Mouse (Mus musculus): ENCODE measurements around the gene E130311K13Rik. TPM values are rescaled to one million over a fixed set of nuclear protein-coding genes. Genes with fewer than 3 reads are reported as not detected.

E130311K13Rik gene
- polyA plus RNA-seq, 1 experiment from 2014 or later = 9.9 TPM

GRCm38 (mm10) chr3:63893677-63894076, 35.6 kb downstream of the E130311K13Rik start:
- no peak overlapping the region for H3K4me2 ChIP-seq (replicated peaks)
- no peak overlapping the region for H3K4me3 ChIP-seq (replicated peaks)
- no peaks in the 10 kb centered on the region for H3K27me3 ChIP-seq
- H3K9ac ChIP-seq = no peak overlapping the region
- no peak; the same call in 1 of the 2 replicates for ATAC-seq (ENCODE audit: insufficient number of reproducible peaks, low FRiP score, low TSS enrichment, low read depth)
- no peaks in the 10 kb centered on the region for H3K36me3 ChIP-seq
- H3K9me3 ChIP-seq (replicated peaks) = no peaks in the 10 kb centered on the region
- WGBS = 57% methylated on average over 7 of the region's 7 CpGs
- H3K27ac ChIP-seq (replicated peaks) = no peak overlapping the region
- no peaks in the 10 kb centered on the region for H3K4me1 ChIP-seq

GRCm38 (mm10) chr3:63892154-63892553, 37.1 kb downstream of the E130311K13Rik start:
- Histone ChIP-seq H3K9me3 (replicated peaks) (no peaks in the 10 kb centered on the region), H3K4me3 (replicated peaks) (no peak overlapping the region), H3K27ac (replicated peaks) (no peak overlapping the region), H3K4me2 (replicated peaks) (no peak overlapping the region), H3K9ac (no peak overlapping the region), H3K27me3 (no peaks in the 10 kb centered on the region), H3K36me3 (no peaks in the 10 kb centered on the region), H3K4me1 (no peaks in the 10 kb centered on the region)
- ATAC-seq (ENCODE audit: insufficient number of reproducible peaks, low FRiP score, low TSS enrichment, low read depth) = no peak
- WGBS = 29% methylated on average over 3 of the region's 3 CpGs

- H3K27me3 ChIP-seq = no peaks in the 10 kb centered on the region
Observed at GRCm38 (mm10) chr3:63881065-63881464, 48.2 kb downstream of the E130311K13Rik start.

GRCm38 (mm10) chr3:63878995-63879666, 50.1 kb downstream of the E130311K13Rik start:
- Histone ChIP-seq H3K4me1 (no peaks in the 10 kb centered on the region), H3K4me3 (replicated peaks) (no peak overlapping the region), H3K36me3 (no peaks in the 10 kb centered on the region), H3K4me2 (replicated peaks) (no peak overlapping the region), H3K9ac (no peak overlapping the region), H3K27me3 (no peaks in the 10 kb centered on the region), H3K9me3 (replicated peaks) (no peaks in the 10 kb centered on the region), H3K27ac (replicated peaks) (no peak overlapping the region)
- 23% methylated on average over 4 of the region's 4 CpGs for WGBS
- ATAC-seq (ENCODE audit: insufficient number of reproducible peaks, low FRiP score, low TSS enrichment, low read depth) = no peak

More at GRCm38 (mm10) chr3:63881065-63881464, 48.2 kb downstream of the E130311K13Rik start:
- Histone ChIP-seq H3K4me1 (no peaks in the 10 kb centered on the region), H3K36me3 (no peaks in the 10 kb centered on the region), H3K4me3 (replicated peaks) (no peak overlapping the region), H3K4me2 (replicated peaks) (no peak overlapping the region), H3K9me3 (replicated peaks) (no peaks in the 10 kb centered on the region; the same call in 1 of the 2 replicates), H3K27ac (replicated peaks) (no peak overlapping the region), H3K9ac (no peak overlapping the region)
- 77% methylated on average over 2 of the region's 2 CpGs for WGBS
- ATAC-seq (ENCODE audit: insufficient number of reproducible peaks, low FRiP score, low TSS enrichment, low read depth) = no peak

GRCm38 (mm10) chr3:63872818-63873217, 56.5 kb downstream of the E130311K13Rik start:
- Histone ChIP-seq H3K4me2 (replicated peaks) (no peak overlapping the region), H3K4me1 (no peaks in the 10 kb centered on the region), H3K9ac (no peak overlapping the region), H3K4me3 (replicated peaks) (no peak overlapping the region), H3K9me3 (replicated peaks) (no peaks in the 10 kb centered on the region), H3K27me3 (no peaks in the 10 kb centered on the region), H3K27ac (replicated peaks) (no peak overlapping the region), H3K36me3 (no peaks in the 10 kb centered on the region)
- WGBS = 18% methylated on average over 1 of the region's 1 CpGs
- peak; percentile 57; the same call in 1 of the 2 replicates for ATAC-seq (ENCODE audit: insufficient number of reproducible peaks, low FRiP score, low TSS enrichment, low read depth)

GRCm38 (mm10) chr3:63871249-63871648, 58.0 kb downstream of the E130311K13Rik start:
- ATAC-seq (ENCODE audit: insufficient number of reproducible peaks, low FRiP score, low TSS enrichment, low read depth) = no peak
- H3K36me3 ChIP-seq = no peaks in the 10 kb centered on the region
- no peak overlapping the region for H3K4me2 ChIP-seq (replicated peaks)
- H3K27ac ChIP-seq (replicated peaks) = no peak overlapping the region
- no peaks in the 10 kb centered on the region for H3K4me1 ChIP-seq
- H3K9me3 ChIP-seq (replicated peaks) = no peaks in the 10 kb centered on the region
- no peak overlapping the region for H3K9ac ChIP-seq
- 27% methylated on average over 2 of the region's 2 CpGs for WGBS
- no peak overlapping the region for H3K4me3 ChIP-seq (replicated peaks)
- no peaks in the 10 kb centered on the region for H3K27me3 ChIP-seq

- no peaks in the 10 kb centered on the region for H3K27me3 ChIP-seq
- H3K4me1 ChIP-seq = no peaks in the 10 kb centered on the region
- no peak overlapping the region for H3K4me2 ChIP-seq (replicated peaks)
- H3K4me3 ChIP-seq (replicated peaks) = no peak overlapping the region
- no peak overlapping the region for H3K27ac ChIP-seq (replicated peaks)
- no peaks in the 10 kb centered on the region for H3K9me3 ChIP-seq (replicated peaks)
- 47% methylated on average over 1 of the region's 1 CpGs for WGBS
- no peaks in the 10 kb centered on the region for H3K36me3 ChIP-seq
- no peak overlapping the region for H3K9ac ChIP-seq
- no peak for ATAC-seq (ENCODE audit: insufficient number of reproducible peaks, low FRiP score, low TSS enrichment, low read depth)
Observed at GRCm38 (mm10) chr3:63868285-63868684, 61.0 kb downstream of the E130311K13Rik start.

GRCm38 (mm10) chr3:63865069-63865468, 64.2 kb downstream of the E130311K13Rik start:
- no peaks in the 10 kb centered on the region for H3K36me3 ChIP-seq
- ATAC-seq (ENCODE audit: insufficient number of reproducible peaks, low FRiP score, low TSS enrichment, low read depth) = no peak
- WGBS = 54% methylated on average over 2 of the region's 2 CpGs
- no peaks in the 10 kb centered on the region for H3K4me1 ChIP-seq
- H3K4me3 ChIP-seq (replicated peaks) = no peak overlapping the region
- no peak overlapping the region for H3K27ac ChIP-seq (replicated peaks)
- no peak overlapping the region for H3K9ac ChIP-seq
- no peaks in the 10 kb centered on the region for H3K9me3 ChIP-seq (replicated peaks)
- no peaks in the 10 kb centered on the region for H3K27me3 ChIP-seq
- H3K4me2 ChIP-seq (replicated peaks) = no peak overlapping the region

Other genes starting within 250 kb of the E130311K13Rik start
- gene Plch1, start 30.0 kb downstream of the E130311K13Rik start, polyA plus RNA-seq (2015; fragmentation: Nextera tagmentation; extraction: Ambion mirVana) = 2.4 and 2.7 TPM in 2 replicates
- gene Slc33a1, start 35.3 kb upstream of the E130311K13Rik start, polyA plus RNA-seq (2015; fragmentation: Nextera tagmentation; extraction: Ambion mirVana) = 14.7 and 17.1 TPM in 2 replicates
- 36.3 and 36.4 TPM in 2 replicates for gene Gmps, start 46.6 kb upstream of the E130311K13Rik start, polyA plus RNA-seq (2015; fragmentation: Nextera tagmentation; extraction: Ambion mirVana)
- gene Vmn2r1, start 152.1 kb upstream of the E130311K13Rik start, polyA plus RNA-seq (2015; fragmentation: Nextera tagmentation; extraction: Ambion mirVana) = 0.08 and 0.09 TPM in 2 replicates
- gene Vmn2r2, start 212.5 kb upstream of the E130311K13Rik start, polyA plus RNA-seq (2015; fragmentation: Nextera tagmentation; extraction: Ambion mirVana) = 0.09 TPM in 2 replicates